Mouse (Mus musculus): ENCODE data around the gene Gria4. TPM values are rescaled to one million over a fixed set of nuclear protein-coding genes. Genes with fewer than 3 reads are reported as not detected.
A peak's percentile ranks its signal among the peaks of the same experiment; 100 is the strongest.

Gria4 gene
- total and polyA plus RNA-seq, 2 experiments, result 0.02 to 0.09 TPM

DNA sequence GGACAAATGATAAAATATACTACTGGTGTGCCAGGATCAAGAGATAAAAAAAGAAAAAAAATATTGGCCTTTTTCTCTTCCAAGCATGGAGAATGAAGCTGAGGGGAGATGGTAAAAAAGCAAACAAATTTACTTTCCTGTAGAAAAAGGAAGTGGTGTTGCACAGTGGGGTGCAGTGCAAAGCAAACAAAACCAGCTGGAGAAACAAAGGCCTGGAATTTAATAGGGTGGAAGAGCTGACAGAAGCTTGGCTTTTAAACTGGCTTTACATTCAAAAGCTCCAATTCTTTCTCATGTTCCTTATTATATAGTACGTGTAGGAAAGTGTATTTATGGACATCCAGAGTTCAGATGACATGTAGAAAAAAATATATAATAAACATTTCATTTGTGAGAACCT is 290.9 kb downstream of the Gria4 start:
- H3K9ac ChIP-seq (ENCODE audit: low read depth, low read length), result no peak overlapping the region
- no peak for TF ChIP-seq CTCF (IDR thresholded peaks at IDR 0.05; ENCODE audit: low read depth, low read length)
- no peak for TF ChIP-seq POLR2A (IDR thresholded peaks at IDR 0.05; ENCODE audit: extremely low read depth, insufficient read depth, low read length)
- WGBS, result 23% methylated on average over 1 of the region's 1 CpGs
- DNase-seq (ENCODE audit: extremely low read depth, low read depth, low spot score), result no peak
- no peak overlapping the region for H3K4me3 ChIP-seq (ENCODE audit: insufficient read depth, low read depth, low read length)
- no peaks in the 10 kb centered on the region for H3K4me1 ChIP-seq (ENCODE audit: control insufficient read depth, insufficient read depth, low read length)
- no peaks in the 10 kb centered on the region for H3K36me3 ChIP-seq (ENCODE audit: control insufficient read depth, insufficient read depth, low read length)
- H3K27ac ChIP-seq (replicated peaks; ENCODE audit: insufficient read depth, low read depth, low read length), result no peak overlapping the region
- H3K27me3 ChIP-seq (ENCODE audit: control insufficient read depth, insufficient read depth, low read length), result no peaks in the 10 kb centered on the region
- H3K79me2 ChIP-seq (ENCODE audit: control insufficient read depth, insufficient read depth, low read length), result no peaks in the 10 kb centered on the region

DNA sequence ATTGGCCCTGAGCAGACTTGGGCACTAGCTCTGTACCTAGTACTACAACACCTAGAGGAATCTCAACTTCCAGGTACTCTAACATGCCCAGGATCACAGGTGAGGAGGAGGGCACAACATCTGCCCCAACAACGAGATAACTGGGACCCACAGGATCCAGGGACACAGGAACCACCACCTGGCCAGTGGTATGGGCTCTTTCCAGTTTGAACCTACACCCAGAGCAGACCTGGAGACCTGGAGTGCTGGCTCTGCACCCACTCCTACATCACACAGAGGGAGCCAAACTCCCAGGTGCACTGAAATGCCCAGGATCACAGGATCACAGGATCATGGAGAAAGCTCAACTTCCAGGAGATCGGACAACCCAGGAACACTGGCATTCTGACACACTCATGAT is 309.6 kb downstream of the Gria4 start:
- Histone ChIP-seq H3K27ac (replicated peaks; ENCODE audit: insufficient read depth, low read depth, low read length) (no peak overlapping the region), H3K4me1 (ENCODE audit: control insufficient read depth, insufficient read depth, low read length) (no peaks in the 10 kb centered on the region), H3K79me2 (ENCODE audit: control insufficient read depth, insufficient read depth, low read length) (no peaks in the 10 kb centered on the region), H3K36me3 (ENCODE audit: control insufficient read depth, insufficient read depth, low read length) (no peaks in the 10 kb centered on the region), H3K9ac (ENCODE audit: low read depth, low read length) (no peak overlapping the region), H3K27me3 (ENCODE audit: control insufficient read depth, insufficient read depth, low read length) (no peaks in the 10 kb centered on the region), H3K4me3 (ENCODE audit: insufficient read depth, low read depth, low read length) (no peak overlapping the region)
- DNase-seq (ENCODE audit: extremely low read depth, low read depth, low spot score), result no peak
- 75% methylated on average over 2 of the region's 2 CpGs for WGBS
- TF ChIP-seq POLR2A (IDR thresholded peaks at IDR 0.05; ENCODE audit: extremely low read depth, insufficient read depth, low read length) (no peak), CTCF (IDR thresholded peaks at IDR 0.05; ENCODE audit: low read depth, low read length) (no peak)

DNA sequence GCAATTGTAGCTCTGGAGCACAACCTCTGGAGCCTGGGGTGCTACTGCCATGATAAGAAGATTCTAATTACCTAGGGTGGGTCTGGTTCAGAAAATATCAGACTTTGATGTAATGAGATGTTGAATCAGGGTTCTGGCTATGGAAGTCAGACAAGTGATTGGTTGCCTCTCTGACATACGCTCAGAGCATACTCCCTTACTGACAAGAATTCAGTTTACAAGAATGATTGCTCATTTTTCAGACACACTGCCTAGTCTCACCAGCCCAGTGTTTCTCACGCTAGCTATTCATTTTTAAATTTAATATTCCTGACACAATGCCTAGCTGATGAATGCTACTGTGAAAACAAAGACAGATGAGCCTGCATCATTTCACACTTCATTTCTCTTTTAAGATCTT is 311.5 kb downstream of the Gria4 start:
- H3K36me3 ChIP-seq (ENCODE audit: control insufficient read depth, insufficient read depth, low read length), result no peaks in the 10 kb centered on the region
- no peaks in the 10 kb centered on the region for H3K27me3 ChIP-seq (ENCODE audit: control insufficient read depth, insufficient read depth, low read length)
- no peaks in the 10 kb centered on the region for H3K4me1 ChIP-seq (ENCODE audit: control insufficient read depth, insufficient read depth, low read length)
- no peaks in the 10 kb centered on the region for H3K79me2 ChIP-seq (ENCODE audit: control insufficient read depth, insufficient read depth, low read length)
- H3K4me3 ChIP-seq (ENCODE audit: insufficient read depth, low read depth, low read length), result no peak overlapping the region
- WGBS, result 72% methylated on average over 2 of the region's 2 CpGs
- TF ChIP-seq CTCF (IDR thresholded peaks at IDR 0.05; ENCODE audit: low read depth, low read length), result no peak
- TF ChIP-seq POLR2A (IDR thresholded peaks at IDR 0.05; ENCODE audit: extremely low read depth, insufficient read depth, low read length), result no peak
- no peak for DNase-seq (ENCODE audit: extremely low read depth, low read depth, low spot score)
- H3K9ac ChIP-seq (ENCODE audit: low read depth, low read length), result no peak overlapping the region
- H3K27ac ChIP-seq (replicated peaks; ENCODE audit: insufficient read depth, low read depth, low read length), result no peak overlapping the region

DNA sequence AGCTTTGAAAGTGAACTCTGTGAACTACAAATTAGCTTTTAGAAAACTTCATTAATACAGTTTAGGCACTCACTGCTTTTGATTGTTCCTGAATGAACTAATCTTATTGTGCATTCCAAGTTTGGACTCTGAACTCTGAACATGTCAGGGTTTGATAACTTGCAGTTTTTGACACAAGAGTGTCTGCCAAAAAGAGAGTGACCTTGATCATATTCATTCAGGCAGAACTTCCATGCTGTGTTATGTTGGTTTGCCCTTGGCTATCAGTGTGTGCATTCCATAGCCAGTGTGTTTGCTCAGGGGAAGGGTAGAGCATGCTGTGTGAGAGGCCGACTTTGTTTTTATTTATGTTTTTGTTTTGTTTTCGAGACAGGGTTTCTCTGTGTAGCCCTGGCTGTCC is 325.2 kb downstream of the Gria4 start:
- TF ChIP-seq POLR2A (IDR thresholded peaks at IDR 0.05; ENCODE audit: extremely low read depth, insufficient read depth, low read length) (no peak), CTCF (IDR thresholded peaks at IDR 0.05; ENCODE audit: low read depth, low read length) (no peak)
- 43% methylated on average over 2 of the region's 2 CpGs for WGBS
- Histone ChIP-seq H3K27ac (replicated peaks; ENCODE audit: insufficient read depth, low read depth, low read length) (no peak overlapping the region), H3K36me3 (ENCODE audit: control insufficient read depth, insufficient read depth, low read length) (no peaks in the 10 kb centered on the region), H3K4me3 (ENCODE audit: insufficient read depth, low read depth, low read length) (no peak overlapping the region), H3K79me2 (ENCODE audit: control insufficient read depth, insufficient read depth, low read length) (no peaks in the 10 kb centered on the region), H3K4me1 (ENCODE audit: control insufficient read depth, insufficient read depth, low read length) (no peaks in the 10 kb centered on the region), H3K27me3 (ENCODE audit: control insufficient read depth, insufficient read depth, low read length) (no peaks in the 10 kb centered on the region), H3K9ac (ENCODE audit: low read depth, low read length) (no peak overlapping the region)
- peak; percentile 71 for DNase-seq (ENCODE audit: extremely low read depth, low read depth, low spot score)

DNA sequence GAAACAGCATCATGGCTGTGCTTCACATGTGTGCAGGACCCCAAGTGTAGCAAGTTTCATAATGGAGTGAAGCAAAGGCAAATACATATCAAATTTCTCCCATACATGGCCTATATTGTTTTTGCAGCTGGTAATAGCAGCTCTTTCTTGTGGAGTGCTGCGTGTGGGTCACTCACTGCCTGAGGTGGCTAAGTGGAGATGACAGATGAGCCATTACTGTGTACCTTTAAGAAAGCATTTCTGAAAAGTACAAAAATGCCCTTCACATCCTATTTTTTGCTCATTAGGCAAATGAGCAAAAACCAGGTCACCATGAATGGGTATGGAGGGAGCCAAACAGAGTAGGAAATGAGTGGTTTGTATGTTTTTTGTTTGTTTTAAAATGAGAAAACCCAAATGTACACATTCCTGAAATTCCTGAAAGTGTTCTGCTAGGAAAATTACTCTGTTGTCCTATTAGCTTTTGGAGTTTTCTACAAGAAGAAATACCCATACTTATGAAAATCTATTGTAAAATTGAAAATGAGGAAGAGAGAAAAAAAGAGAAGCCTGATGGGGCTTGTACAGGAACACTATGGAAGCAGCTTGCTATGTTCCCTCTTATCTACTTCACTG is 336.5 kb downstream of the Gria4 start:
- no peak for TF ChIP-seq CTCF (IDR thresholded peaks at IDR 0.05; ENCODE audit: low read depth, low read length)
- no peak overlapping the region for H3K27ac ChIP-seq (replicated peaks; ENCODE audit: insufficient read depth, low read depth, low read length)
- H3K79me2 ChIP-seq (ENCODE audit: control insufficient read depth, insufficient read depth, low read length), result no peaks in the 10 kb centered on the region
- no peak overlapping the region for H3K4me3 ChIP-seq (ENCODE audit: insufficient read depth, low read depth, low read length)
- no peaks in the 10 kb centered on the region for H3K27me3 ChIP-seq (ENCODE audit: control insufficient read depth, insufficient read depth, low read length)
- DNase-seq (ENCODE audit: extremely low read depth, low read depth, low spot score), result no peak
- H3K9ac ChIP-seq (ENCODE audit: low read depth, low read length), result no peak overlapping the region
- H3K36me3 ChIP-seq (ENCODE audit: control insufficient read depth, insufficient read depth, low read length), result no peaks in the 10 kb centered on the region
- no peaks in the 10 kb centered on the region for H3K4me1 ChIP-seq (ENCODE audit: control insufficient read depth, insufficient read depth, low read length)
- WGBS, result 74% methylated on average over 1 of the region's 1 CpGs

DNA sequence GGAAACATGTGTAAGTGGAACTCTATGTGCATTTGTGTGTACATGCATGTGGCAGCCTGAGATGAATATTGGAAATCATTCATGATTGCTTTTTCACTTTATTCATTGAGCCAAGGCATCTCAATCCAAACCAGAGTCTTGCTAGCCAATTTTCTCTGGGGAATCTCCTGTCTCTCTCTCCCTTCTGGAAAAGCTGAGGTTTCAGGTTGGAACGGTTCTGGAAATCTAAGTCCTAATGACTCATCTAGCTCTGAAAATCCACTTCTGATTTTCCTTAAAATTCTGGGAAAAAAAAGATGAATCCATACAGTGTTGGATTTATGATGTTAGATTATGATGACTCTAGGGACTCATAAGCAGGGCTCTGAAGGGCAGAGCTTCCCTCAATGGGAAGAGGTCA is 337.8 kb downstream of the Gria4 start:
- no peak for DNase-seq (ENCODE audit: extremely low read depth, low read depth, low spot score)
- no peaks in the 10 kb centered on the region for H3K27me3 ChIP-seq (ENCODE audit: control insufficient read depth, insufficient read depth, low read length)
- H3K9ac ChIP-seq (ENCODE audit: low read depth, low read length), result no peak overlapping the region
- H3K79me2 ChIP-seq (ENCODE audit: control insufficient read depth, insufficient read depth, low read length), result no peaks in the 10 kb centered on the region
- 81% methylated on average over 1 of the region's 1 CpGs for WGBS
- no peak overlapping the region for H3K27ac ChIP-seq (replicated peaks; ENCODE audit: insufficient read depth, low read depth, low read length)
- H3K4me3 ChIP-seq (ENCODE audit: insufficient read depth, low read depth, low read length), result no peak overlapping the region
- H3K36me3 ChIP-seq (ENCODE audit: control insufficient read depth, insufficient read depth, low read length), result no peaks in the 10 kb centered on the region
- TF ChIP-seq POLR2A (IDR thresholded peaks at IDR 0.05; ENCODE audit: extremely low read depth, insufficient read depth, low read length) (no peak), CTCF (IDR thresholded peaks at IDR 0.05; ENCODE audit: low read depth, low read length) (no peak)
- no peaks in the 10 kb centered on the region for H3K4me1 ChIP-seq (ENCODE audit: control insufficient read depth, insufficient read depth, low read length)
